Mouse (Mus musculus) brain, adult 2 months (tissue): ENCODE measurements at regions not wholly inside any gene's neighbourhood (a gene's known extent, or its start where the extent isn't known, plus 50 kb on each side); places are given as distances from the start of the nearest gene placed in this dataset.
A peak's percentile ranks its signal among the peaks of the same experiment; 100 is the strongest.

Experiments
- DNase-seq: peaks from one replicate; pipeline ENCODE4 v3.0.0; 2011; ENCODE audit warnings: low read depth, low spot score

GRCm38 (mm10) chr9:100194604-100195444, 291.8 kb downstream of the Il20rb start:
- peak; percentile 14 for DNase-seq

- no peak for DNase-seq
Measured at GRCm38 (mm10) chr9:100194158-100194557, 292.4 kb downstream of the Il20rb start.

- no peak for DNase-seq
Measured at GRCm38 (mm10) chr9:100184081-100184480, 302.5 kb downstream of the Il20rb start.

DNA sequence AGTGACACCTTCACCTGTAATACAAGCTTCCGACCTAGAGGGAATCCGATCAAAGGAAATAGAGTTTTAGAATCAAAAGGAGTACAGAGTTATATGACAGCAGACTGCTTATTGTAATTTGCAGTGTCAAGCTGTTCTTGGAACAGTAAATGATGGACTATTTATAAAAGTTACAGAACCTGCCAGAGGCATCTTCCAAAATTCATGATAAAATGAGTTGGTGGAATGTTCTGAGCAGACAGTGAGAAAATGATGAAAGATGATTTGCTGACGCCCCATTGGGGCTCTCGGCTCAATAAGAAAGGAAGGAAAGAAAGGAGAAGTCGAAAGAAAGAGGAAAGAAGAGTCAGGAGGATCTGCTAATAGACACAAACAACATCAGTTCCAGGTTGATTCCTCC, 300.3 kb upstream of the Sox14 start:
- DNase-seq = peak; percentile 49

DNA sequence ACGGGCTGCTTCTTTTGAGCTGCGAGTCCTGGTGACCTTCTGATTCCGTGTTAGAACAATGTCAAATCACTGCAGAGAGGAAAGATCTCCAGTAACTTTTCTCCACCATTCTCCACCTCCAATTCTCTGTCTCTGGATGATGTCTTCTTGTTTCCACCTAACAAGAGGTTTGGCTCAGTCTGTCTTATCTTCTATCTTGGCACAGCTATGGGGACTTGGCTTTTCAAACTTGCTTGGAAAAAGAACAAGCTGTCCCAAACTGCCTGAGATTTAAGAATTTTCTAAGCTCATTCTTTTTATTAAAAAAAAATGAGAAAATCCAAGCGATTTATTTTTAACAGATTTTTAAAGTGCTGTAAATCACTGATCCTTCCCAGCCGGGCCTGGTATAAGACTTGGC, 290.3 kb upstream of the Sox14 start:
- peak; percentile 51 for DNase-seq

DNA sequence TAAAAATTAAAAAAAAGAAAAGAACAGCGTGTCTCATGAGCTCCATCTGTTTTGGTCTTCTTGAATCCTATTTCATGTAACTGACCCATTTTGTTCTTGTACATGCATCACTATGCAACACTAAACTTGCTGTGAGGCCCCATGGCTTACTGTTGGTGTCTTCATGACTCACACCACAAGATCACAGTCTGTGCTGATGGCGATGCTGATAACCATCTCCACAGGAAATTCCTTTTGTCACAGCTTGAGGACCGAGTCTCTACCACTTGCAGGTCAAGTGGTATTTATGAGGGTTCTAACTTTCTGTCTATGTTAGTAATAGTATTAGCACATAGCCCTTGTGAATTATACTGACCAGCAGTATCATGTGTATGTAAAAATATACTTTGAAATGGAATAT, 286.0 kb upstream of the Sox14 start:
- DNase-seq = no peak
